Mouse (Mus musculus) spleen, adult 12 weeks (tissue): ENCODE measurements around the gene Panx1.

Source experiments
- DNase-seq: peaks from one replicate; pipeline ENCODE4 v3.0.0; 2022; ENCODE audit warnings: low spot score

Gene Panx1

GRCm38 (mm10) chr9:15045084-15045669 lies at the start of gene Panx1:
Gene Panx1, minus strand, starts transcription at chr9:15045478.
- peak; percentile 57 for DNase-seq

- no peak for DNase-seq
Observed at GRCm38 (mm10) chr9:15068686-15069295, 23.5 kb upstream of the Panx1 start.

GRCm38 (mm10) chr9:15067995-15068685 lies 22.9 kb upstream of the Panx1 start:
- no peak for DNase-seq

- no peak for DNase-seq
Observed at GRCm38 (mm10) chr9:15064176-15064575, 18.9 kb upstream of the Panx1 start.

GRCm38 (mm10) chr9:15060847-15061246 lies 15.6 kb upstream of the Panx1 start:
- no peak for DNase-seq

- DNase-seq: no peak
Observed at GRCm38 (mm10) chr9:15060026-15060425, 14.7 kb upstream of the Panx1 start.

- no peak for DNase-seq
Observed at GRCm38 (mm10) chr9:15045740-15046139, 462 bp upstream of the Panx1 start.

GRCm38 (mm10) chr9:15044391-15045083 lies 741 bp downstream of the Panx1 start:
- no peak for DNase-seq

GRCm38 (mm10) chr9:15041556-15041955 lies 3.7 kb downstream of the Panx1 start:
- DNase-seq: no peak

- no peak for DNase-seq
Observed at GRCm38 (mm10) chr9:15039848-15040247, 5.4 kb downstream of the Panx1 start.

GRCm38 (mm10) chr9:15037704-15038103 lies 7.6 kb downstream of the Panx1 start:
- no peak for DNase-seq

GRCm38 (mm10) chr9:15037237-15037636 lies 8.0 kb downstream of the Panx1 start:
- no peak for DNase-seq

- DNase-seq: no peak
Observed at GRCm38 (mm10) chr9:15036807-15037206, 8.5 kb downstream of the Panx1 start.

- no peak for DNase-seq
Observed at GRCm38 (mm10) chr9:15036405-15036804, 8.9 kb downstream of the Panx1 start.

- no peak for DNase-seq
Observed at GRCm38 (mm10) chr9:15035979-15036378, 9.3 kb downstream of the Panx1 start.

- DNase-seq: no peak
Observed at GRCm38 (mm10) chr9:15034546-15035273, 10.6 kb downstream of the Panx1 start.

- DNase-seq: no peak
Observed at GRCm38 (mm10) chr9:15033568-15034160, 11.6 kb downstream of the Panx1 start.

GRCm38 (mm10) chr9:15032797-15033196 lies 12.5 kb downstream of the Panx1 start:
- DNase-seq: no peak

GRCm38 (mm10) chr9:15030771-15031170 lies 14.5 kb downstream of the Panx1 start:
- no peak for DNase-seq

GRCm38 (mm10) chr9:15029025-15029727 lies 16.1 kb downstream of the Panx1 start:
- no peak for DNase-seq

GRCm38 (mm10) chr9:15027725-15028124 lies 17.6 kb downstream of the Panx1 start:
- DNase-seq: no peak
